Mouse (Mus musculus) frontal cortex, postnatal 25 days (tissue): ENCODE measurements around the gene B3gntl1.

Experiments used
- DNase-seq, 2 experiments: peaks; one replicate each; pipeline ENCODE4 v3.0.0; 2022; ENCODE audit warnings: low spot score in 2 of 2

B3gntl1 gene

DNA sequence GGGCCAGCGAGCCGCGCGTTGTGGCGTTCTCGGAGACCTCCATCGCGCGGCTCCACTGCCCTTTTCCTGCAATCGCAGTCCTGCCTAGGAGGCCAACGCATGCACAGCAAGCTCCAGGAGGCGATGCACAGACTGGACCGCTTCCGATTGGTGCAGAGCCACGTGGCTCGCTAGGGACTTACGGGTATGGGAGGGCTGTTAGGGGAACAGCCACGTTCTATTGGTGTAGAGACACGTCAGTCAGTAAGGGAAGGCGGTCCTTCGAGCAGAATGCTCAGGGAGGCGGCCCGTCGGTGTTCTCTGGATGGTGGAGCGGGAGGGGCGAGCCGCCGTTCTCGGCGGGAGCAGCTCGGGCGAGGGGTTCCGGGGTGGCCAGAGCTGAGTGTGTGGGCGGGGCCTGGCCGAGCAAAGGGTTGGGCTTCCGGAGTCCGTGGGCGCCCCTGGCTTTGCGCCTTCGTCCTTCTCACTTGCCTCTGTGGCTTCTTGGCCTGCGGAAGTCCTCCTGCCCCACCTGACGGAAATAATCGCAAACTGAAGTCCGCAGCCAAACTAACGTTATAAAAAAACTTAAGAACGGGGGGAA, at the start of gene B3gntl1:
Gene B3gntl1, minus strand, starts transcription at position 164 of the 583 bp plus-strand sequence.
- DNase-seq = peak; percentile 99 to 100

DNA sequence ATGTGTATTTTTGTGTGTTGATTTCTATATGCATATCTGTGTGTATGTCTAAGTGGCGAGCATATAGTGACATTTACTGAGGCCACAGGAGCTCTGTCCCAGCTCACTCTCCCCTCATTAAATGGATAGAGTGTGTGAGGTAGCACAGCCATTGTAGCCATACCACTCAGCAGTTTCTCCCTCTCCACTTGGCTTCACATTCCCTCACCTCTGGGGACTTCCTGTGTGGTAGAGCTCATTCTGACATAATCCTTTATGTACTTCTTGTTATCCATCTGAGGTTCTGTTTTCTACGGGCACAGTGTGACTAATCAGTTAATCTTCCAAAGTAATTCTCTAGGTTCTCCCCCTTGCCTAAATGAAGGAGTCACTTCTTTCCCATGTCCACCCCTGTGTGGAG, 49.5 kb upstream of the B3gntl1 start:
- DNase-seq = no peak

DNA sequence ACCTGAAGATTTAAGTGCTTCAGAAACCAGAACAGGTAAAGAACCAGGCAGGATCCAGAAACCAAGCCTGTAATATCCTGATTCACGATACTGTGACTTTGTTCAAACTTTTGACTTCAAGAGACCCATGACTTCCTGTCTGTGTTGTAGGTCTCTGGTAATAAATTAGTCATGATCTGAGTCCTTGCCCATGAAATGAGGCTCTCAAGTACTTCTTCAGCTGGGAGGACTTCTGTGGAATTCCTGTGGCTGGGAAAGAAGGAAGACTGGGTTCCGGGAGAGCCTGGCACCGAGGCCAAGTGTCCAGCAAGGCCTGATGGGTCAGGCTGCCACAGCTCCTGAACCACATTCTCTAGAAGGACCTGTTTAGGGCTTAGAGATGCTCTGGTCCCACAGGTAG, 47.8 kb upstream of the B3gntl1 start:
- DNase-seq = no peak

DNA sequence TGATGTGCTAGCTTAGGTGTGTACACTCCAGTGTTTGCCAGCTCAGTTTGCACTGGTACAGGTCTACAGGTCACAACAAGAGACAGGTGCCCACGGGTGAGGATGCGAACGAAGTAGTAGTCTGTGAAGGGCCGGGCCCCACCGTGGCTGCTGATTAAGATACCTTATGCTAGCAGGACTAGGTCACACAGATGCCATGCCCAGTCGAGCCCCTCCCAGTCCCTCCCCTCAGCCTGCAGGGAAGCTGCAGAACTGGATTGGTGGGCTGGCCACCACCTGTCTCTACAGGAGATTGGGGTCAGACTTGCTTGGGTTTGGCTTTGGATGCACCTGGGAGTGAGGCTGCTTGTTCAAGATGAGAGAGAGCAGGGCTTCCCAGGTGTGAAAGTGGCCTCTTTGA, 44.8 kb upstream of the B3gntl1 start:
- no peak for DNase-seq

DNA sequence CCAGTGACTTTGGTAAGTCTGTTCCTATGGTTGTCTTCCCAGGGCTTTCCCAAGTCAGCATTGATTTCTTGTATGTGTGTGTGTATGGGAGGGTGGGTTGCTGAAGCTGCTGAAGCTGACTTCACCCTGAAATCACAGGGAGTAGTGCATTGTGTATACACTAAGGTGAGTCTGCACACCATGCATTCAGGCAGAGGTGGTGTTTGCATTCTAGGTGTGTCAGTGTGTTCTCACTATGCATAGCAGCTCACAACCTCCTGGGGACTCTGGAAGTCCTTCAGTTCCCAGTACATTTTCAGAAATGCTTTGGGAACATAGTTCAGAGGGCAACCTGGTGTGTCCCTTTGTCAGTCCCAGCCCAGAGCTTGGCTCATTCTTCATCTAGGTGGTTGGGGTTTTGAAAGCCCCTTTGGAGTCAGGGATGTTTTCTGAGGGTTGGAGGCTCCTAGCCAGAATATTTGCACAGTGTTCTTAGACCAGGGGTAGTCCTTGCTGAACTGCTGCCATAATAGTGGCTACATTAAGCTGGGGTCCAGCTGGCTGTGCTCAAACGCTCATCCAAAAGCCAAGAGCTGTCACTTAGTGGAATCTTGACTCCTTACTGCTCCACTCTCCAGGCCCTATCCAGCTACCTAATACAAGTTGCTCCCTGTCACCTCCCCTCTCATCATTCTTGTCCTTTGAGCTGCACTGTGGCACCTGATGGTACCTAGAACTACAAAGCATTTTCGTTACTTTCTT, 42.0 kb upstream of the B3gntl1 start:
- DNase-seq = no peak

DNA sequence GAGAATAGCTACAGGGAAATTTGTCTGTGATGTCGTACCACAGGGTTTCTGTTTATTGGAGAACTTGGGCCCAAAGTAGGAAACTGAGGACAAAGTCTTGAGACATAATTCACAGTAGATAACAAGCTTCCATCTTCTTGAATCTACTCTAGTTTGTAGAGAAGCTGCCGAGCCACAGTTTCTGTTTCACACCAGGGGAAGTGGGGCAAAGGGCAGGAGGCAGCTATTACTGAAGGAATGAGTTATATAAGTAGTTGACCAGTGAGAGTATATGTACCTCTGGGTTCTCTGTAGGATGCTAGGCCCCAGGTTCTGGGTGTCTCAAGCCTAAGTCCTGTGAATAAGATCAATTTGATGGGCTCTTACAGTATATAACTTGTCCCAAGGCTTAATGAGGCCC, 40.6 kb upstream of the B3gntl1 start:
- no peak for DNase-seq

DNA sequence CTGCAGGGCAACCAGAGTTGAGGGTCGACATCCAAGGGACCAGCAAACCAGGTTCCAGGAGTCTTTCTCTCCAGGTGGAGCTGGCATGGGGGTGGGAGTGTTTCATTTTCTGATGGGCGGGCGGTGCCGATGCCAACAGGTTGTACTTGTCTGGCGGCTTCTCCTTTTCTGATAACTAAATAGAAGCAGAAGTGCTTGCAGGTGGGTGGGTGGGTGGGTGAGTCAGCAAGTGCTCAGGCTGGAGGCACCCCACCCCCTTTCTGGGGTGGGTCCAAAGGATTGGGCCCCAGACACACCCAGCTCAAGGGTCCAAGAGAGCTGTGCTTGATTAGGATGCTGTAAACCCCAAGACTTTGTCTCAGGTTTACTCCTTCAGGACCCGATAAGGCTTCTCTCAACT, 40.0 kb upstream of the B3gntl1 start:
- no peak for DNase-seq

DNA sequence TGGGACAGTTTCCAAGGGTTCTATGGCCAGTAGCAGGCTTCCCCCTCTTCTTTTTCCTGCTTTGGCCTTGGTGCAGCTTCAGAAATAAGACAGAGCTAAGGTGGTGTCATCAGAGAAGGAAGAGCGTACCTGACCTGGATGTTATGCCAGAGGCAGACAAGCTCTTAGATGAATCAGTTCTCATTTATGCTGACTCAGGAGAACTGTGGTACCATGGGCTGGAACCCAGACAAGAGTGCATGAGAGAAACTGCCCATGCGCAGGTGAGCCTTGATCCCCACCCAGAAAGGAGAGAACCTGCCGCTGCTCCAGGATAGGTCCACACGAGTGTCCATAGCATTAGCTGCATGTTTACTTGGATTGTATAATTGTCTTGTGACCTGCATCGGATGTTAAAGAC, 37.3 kb upstream of the B3gntl1 start:
- no peak for DNase-seq

DNA sequence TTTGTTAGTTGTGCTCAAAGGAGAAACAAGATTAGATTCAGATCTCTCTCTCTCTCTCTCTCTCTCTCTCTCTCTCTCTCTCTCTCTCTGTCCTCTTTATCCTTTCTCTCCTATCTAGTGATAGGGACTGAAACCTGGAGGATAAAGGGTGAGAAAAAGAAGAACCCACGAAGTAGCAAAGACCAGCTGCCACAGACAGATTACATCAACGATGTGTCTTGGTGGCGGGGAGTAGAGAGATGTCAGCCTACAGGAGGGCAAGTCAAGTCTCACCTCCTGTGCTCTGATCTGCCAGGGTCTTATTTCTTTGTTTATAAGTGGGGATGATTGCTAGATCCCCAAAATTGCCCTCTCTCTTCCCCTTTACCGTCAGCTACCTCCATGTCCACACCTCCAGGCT, 36.3 kb upstream of the B3gntl1 start:
- DNase-seq = no peak

DNA sequence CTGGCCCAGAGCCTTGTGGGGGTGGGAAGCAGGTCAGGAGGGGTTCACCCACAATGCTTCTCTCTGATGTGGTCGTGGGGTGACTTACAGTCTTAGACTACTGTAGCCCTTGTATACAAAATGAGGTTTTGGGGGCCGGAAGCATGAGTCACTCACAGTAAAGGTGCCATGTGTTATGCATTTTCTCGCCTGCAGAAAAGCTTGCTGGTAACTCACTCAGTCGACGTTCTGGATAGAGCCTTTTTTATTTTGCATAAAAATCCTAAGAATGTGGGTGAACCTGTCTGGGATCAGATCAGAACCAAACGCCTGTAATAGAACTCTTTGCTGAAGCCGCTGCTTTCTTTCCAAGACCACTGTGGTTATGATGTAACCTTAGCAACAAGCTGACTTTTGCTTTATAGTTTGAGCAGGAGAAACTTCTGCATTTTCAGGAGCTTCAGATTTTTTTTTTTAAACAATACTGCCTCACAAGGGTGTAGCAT, 33.6 kb upstream of the B3gntl1 start:
- DNase-seq = peak in 1 of 2 experiments; percentile 13

DNA sequence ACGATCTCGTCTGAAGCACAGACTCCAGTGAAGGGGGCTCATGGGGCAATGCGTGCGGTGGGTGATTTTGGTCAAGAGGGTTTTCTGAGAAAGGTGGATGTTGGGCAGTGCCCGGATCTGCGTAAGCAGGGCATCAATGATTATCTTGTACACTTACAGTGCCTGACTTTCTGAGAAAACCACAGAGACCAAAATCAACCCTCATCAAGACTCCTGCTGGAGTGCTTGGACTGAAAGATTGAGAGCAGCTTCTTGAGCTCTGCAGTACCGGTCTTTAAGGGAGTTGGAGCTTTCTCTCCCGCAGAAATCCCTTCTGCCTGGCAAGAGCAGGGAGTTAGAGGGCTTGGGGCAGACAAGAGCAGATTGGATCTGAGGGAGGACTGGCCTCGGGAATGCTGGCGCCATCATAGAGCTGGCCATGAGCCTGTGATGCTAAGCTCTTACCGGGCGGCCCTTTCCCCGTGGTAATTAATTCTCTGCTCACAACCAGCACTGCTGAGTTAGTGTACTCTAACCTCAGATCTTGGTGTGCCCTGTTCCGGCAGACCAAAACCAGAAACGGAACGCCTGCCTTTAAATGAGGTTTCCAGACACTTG, 30.8 kb upstream of the B3gntl1 start:
- DNase-seq = peak in 1 of 2 experiments; percentile 13

DNA sequence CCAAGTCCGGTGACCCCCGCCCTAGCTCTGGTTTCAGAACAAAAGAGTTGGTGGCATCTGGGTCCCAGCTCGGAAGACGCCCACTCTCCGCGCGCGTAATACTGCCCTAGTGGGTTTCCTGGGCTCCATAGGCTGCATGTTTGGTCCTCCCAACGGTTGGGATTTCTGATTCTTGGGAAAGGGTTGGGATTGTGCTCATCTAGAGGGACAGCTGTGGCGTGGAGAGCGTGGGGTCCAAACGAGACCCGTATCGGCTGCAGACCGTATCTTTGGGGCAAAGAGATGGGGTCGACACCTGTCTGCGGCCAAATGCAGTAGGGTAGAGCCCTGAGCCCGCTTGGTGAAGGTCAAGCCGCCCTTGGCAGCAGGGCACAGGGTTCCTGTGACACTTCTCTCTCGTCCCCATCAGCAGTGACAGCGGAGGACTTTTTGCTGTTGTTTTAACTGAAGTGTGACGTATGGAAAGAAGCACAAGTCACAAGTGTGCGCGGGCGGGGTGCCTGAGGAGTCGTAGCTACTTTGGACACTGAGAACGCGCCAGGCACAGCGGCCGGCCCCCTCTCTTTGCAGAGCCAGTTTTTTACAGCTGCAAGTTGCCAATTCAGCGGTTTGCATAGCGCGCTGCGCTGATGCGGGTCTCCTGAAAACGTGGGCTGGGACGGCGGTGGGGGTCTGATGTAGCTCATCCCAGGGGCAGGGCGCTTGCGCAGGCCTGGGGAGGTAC, 30.1 kb upstream of the B3gntl1 start:
- DNase-seq = peak; percentile 35 to 47

DNA sequence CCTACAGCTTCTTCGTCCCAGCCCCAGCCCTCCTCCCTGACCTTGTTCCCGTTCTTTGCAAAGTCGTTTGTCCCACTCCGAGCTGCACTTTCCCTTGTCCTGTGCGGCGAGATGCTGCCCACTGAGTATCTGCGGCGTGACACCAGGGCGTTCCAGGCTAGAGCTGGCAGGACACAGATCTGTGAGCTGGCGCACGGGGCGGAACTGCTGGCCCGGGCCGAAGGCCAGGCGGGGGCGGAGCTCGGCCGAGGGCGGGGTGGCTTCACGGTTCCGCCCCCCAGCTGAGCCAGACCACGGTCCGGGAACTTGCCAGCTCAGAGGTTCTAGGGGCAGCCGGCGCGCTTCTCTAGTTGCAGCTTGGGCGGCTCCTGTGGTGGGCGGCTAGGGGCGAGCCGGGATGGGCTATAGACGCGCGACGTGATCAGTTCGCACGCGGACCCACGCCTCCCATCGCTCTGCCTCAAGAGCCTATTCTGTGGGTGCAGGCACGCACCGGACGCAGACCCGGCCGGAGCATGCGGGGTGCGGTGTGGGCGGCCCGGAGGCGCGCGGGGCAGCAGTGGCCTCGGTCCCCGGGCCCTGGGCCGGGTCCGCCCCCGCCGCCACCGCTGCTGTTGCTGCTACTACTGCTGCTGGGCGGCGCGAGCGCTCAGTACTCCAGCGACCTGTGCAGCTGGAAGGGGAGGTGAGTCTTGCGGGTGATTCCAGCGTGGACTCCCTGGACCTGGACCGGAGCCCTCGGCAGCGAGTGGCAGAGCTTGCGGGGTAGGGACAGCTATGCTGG, 29.4 kb upstream of the B3gntl1 start:
- peak; percentile 51 to 65 for DNase-seq

DNA sequence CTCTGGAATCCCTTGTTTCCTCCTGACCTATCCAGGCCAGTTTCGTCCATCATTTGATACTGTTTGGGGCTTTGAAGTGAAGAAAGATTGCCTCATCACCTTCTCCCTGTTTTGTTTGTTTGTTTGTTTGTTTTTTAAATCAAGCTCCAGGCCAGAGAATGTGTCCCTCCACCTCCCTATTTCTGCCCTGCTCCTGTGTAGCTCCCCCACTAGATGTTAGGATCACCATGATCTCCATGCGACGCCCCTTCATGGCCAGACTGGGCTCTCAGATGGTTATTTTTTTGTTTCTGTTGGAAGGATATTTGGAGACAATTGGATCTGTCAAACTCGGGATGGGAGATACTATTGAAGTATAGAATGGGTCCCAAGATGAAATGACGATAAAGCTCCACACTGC, 28.3 kb upstream of the B3gntl1 start, which contains the start of gene Metrnl:
Gene Metrnl, plus strand, starts transcription at position 301 of the 400 bp plus-strand sequence.
- DNase-seq = no peak

DNA sequence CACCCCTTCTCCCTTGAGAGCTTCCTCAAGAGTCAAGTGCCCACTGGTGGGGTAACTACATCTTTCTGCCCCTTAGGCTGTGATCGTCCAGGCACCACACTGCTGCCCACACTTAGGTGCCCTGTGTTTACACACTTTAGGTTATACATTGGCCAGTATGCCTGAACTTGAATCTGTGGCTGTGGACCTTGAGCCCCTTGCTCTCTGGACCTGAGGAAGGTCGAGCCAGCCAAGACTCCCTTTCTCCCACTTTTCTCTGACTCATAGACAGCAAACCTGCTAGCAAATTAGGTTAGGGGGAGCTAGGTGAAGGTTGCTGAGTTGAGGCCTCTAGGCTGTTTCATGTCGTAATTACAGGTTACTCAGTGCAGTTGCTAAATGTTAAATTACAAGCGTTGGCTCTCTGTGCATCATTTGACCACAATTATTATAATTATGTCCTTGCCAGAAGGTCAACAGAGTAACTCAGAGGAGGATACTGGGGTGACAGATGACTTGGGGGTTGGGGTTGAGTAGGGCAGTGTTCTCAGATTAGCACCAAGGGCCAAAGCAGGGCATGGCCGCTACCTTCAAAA, 25.5 kb upstream of the B3gntl1 start:
- DNase-seq = no peak

DNA sequence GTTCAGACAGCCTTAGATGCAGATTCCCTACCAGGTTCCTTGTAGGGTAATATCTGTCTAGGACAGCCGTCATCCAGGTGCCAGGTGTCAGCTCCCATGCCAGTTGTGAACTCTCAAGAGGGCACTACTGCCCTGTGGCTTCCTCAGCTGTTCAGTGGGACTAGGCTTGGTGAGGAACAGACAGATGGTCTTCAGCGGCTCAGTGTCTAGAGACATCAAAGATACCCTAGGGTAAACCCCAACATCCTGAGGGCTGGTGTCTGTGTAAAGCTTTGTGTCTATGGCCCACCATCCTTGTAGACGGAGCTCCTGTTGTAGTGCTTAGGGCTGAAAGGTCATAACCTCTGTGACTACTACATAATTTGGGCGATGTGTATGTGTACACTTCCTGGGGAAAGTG, 24.3 kb upstream of the B3gntl1 start:
- DNase-seq = no peak

DNA sequence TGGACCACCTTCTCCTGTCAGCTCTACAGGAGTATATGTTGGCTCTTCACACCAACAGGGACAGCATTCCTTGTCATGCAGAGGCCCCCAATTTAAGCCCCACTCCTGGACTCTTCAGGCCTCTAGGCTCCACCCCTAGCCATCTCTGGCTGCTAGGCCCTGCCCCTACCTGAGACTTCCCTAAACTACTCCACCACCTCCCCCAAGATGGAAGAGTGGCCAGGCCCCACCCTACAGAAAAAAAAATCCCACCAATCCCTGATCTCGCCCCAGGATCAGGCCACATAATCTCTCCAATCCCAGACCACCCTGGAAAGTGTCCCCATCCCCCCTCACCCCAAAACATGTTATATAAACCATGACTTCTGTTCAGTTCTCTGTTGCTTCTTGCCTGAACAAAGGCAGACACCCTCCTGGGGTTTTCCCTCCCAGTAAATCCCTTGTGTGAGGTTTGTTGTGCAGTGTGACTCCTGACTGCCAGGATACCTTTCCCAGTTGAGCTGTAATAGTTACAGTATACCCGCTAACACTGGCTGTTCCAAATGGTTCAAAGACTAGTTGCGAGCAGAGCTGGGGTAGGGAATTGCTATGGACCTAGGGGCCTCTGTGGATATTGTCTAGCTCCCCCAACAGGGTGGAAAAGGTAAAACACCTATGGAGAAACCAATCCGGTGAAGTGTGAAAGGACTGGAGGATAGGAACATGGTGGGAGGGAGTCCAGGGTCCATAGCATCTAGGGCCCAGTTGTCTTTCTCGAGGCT, 22.5 kb upstream of the B3gntl1 start:
- DNase-seq = no peak

DNA sequence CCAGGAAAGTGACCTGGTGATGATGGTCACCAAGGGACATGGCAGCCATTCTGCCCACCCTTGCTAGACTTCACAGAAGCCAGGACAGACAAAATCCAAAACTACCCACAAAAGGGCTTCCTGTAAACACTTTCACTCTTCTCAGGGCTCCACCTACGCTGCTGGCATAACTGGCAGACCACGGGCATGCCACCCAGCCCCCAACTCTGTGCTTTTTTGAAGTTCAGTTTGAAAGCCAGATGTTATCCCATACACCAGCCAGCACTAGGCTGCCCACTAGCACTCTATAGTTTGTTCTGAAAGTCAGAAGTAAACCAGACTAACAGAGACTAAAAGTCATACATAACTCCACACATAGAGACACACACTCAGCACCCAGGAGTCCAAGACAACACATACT, 15.1 kb upstream of the B3gntl1 start:
- DNase-seq = no peak

DNA sequence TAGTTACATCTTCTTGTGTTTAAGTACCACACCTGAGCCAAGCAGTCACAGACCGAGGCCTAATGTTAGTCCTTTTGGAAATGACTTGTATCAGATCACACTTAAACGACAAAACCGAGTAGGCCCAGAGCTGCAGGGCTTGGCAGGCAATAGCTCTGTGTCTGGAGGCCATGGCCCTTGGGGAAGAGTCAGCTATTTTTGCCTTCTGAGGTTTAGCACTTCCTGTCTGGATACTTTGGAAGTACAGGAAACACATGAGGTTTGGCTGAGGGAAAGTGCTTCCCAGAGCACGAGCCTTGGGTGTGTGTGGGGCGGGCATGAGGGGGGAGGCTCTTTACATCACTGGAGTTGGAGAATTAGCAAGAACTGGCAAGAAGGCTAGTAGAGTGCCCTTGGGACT, 13.7 kb upstream of the B3gntl1 start:
- no peak for DNase-seq

DNA sequence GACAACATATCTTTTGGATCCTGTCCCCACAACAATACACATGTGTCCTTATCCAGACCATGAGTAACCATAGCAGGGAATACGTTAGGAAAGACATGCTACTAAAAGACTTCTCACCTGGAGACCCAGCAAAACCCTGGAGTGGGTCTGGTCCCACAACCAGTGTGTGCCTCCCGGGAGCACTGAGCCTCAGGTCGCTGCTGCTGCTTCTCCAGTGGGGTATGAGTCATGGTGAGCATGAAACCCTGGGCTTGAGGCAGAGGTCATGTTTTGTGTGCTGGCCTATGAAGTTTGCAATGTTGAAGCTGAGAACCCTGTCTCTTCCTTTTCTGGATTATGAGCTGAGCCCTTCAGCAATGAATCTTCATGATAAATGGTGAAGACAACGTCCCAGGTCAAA, 13.1 kb upstream of the B3gntl1 start:
- DNase-seq = no peak
